Mouse (Mus musculus) thymus, adult 2 months (tissue): ENCODE results near the gene Hist1h1c. TPM values are rescaled to one million over a fixed set of nuclear protein-coding genes. Genes with fewer than 3 reads are reported as not detected.

Source experiments
- DNase-seq: peaks from one replicate; pipeline ENCODE4 v3.0.0; 2021
- H3K27ac ChIP-seq: fragments of 200-500 bp; 2 replicates; pipeline ENCODE4 v1.5.1; 2012; ENCODE audit warnings: low read length, control low read depth; ENCODE audit not compliant: control insufficient read depth, insufficient read depth
- H3K27me3 ChIP-seq: fragments of 200-500 bp; 2 replicates; pipeline ENCODE4 v1.6.1; 2012; ENCODE audit warnings: mild to moderate bottlenecking, low read length, moderate library complexity, mixed read lengths; ENCODE audit not compliant: control insufficient read depth, insufficient read depth
- H3K36me3 ChIP-seq: fragments of 200-500 bp; 2 replicates; pipeline ENCODE4 v1.6.1; 2012; ENCODE audit warnings: mild to moderate bottlenecking, low read length, moderate library complexity; ENCODE audit not compliant: control insufficient read depth, insufficient read depth
- H3K4me1 ChIP-seq: fragments of 200-500 bp; replicated peaks from 2 replicates; pipeline ENCODE4 v1.6.1; 2012; ENCODE audit warnings: low read length; ENCODE audit not compliant: control insufficient read depth, insufficient read depth
- H3K4me3 ChIP-seq: fragments of 200-500 bp; 2 replicates; pipeline ENCODE4 v1.5.1; 2012; ENCODE audit warnings: mild to moderate bottlenecking, low read length, control low read depth, moderate library complexity; ENCODE audit not compliant: control insufficient read depth, insufficient read depth
- CTCF ChIP-seq: fragments of 200-500 bp; IDR thresholded peaks from 2 replicates; pipeline ENCODE4 v1.5.1; 2012; ENCODE audit warnings: mild to moderate bottlenecking, control low read depth, low read length, moderate library complexity, borderline replicate concordance; ENCODE audit not compliant: control insufficient read depth, poor library complexity, insufficient read depth; ENCODE audit errors: extremely low read depth
- POLR2A ChIP-seq: fragments of 200-500 bp; IDR thresholded peaks from 2 replicates; pipeline ENCODE4 v1.6.1; 2012; ENCODE audit warnings: mild to moderate bottlenecking, low read length, control low read depth, moderate library complexity; ENCODE audit not compliant: control insufficient read depth, poor library complexity, insufficient read depth; ENCODE audit errors: extremely low read depth
- WGBS: fragments of 180-500 bp; shearing (Covaris S2); methylation state at CpG from one replicate; pipeline ENCODE4 v1.1.7; 2018; 5-methylcytosine and 5-hydroxymethylcytosine counted together
- polyA plus RNA-seq: library from polyadenylated mRNA; depleted of rRNA; stranded (reverse); fragments of >200 nt; gene quantifications from 2 replicates; pipeline ENCODE4 v1.2.3, GENCODE M21; 2012; rRNA removed

The Hist1h1c gene
- polyA plus RNA-seq, 1 experiment: 40.9 TPM

GRCm38 (mm10) chr13:23778339-23778738, 39.7 kb downstream of the Hist1h1c start:
- H3K4me1 ChIP-seq: no peaks in the 10 kb centered on the region
- TF ChIP-seq POLR2A (no peak), CTCF (no peak)
- no peak for DNase-seq
- H3K27me3 ChIP-seq: no peaks in the 10 kb centered on the region
- no peak overlapping the region; the same call in 1 of the 2 replicates for H3K27ac ChIP-seq
- H3K36me3 ChIP-seq: no peaks in the 10 kb centered on the region
- H3K4me3 ChIP-seq: no peak overlapping the region
- 80% methylated on average over 7 of the region's 7 CpGs for WGBS

- H3K4me1 ChIP-seq: no peaks in the 10 kb centered on the region
- WGBS: 90% methylated on average over 4 of the region's 4 CpGs
Measured at GRCm38 (mm10) chr13:23779025-23779424, 40.4 kb downstream of the Hist1h1c start.

More at GRCm38 (mm10) chr13:23779025-23779424, 40.4 kb downstream of the Hist1h1c start:
- H3K27ac ChIP-seq: no peak overlapping the region
- H3K27me3 ChIP-seq: no peaks in the 10 kb centered on the region
- no peaks in the 10 kb centered on the region for H3K36me3 ChIP-seq
- no peak for TF ChIP-seq POLR2A
- no peak for TF ChIP-seq CTCF
- no peak for DNase-seq
- H3K4me3 ChIP-seq: no peak overlapping the region

Other genes starting within 250 kb of the Hist1h1c start
- gene Btn2a2, start 250.0 kb upstream of the Hist1h1c start, polyA plus RNA-seq: 0.23 and 0.27 TPM in 2 replicates
- gene Hist1h4h, start 207.8 kb upstream of the Hist1h1c start, polyA plus RNA-seq: 150 and 182 TPM in 2 replicates
- gene Hist1h2af, start 204.9 kb upstream of the Hist1h1c start, polyA plus RNA-seq: 4,070 and 5,945 TPM in 2 replicates
- 496 and 661 TPM in 2 replicates for gene Hist1h3g, start 203.4 kb upstream of the Hist1h1c start, polyA plus RNA-seq
- gene Hist1h2bh, start 195.4 kb upstream of the Hist1h1c start, polyA plus RNA-seq: 37.8 and 51.2 TPM in 2 replicates
- 72.3 and 87.8 TPM in 2 replicates for gene Hist1h3f, start 194.8 kb upstream of the Hist1h1c start, polyA plus RNA-seq
- gene Hist1h4f, start 187.2 kb upstream of the Hist1h1c start, polyA plus RNA-seq: 208 and 221 TPM in 2 replicates
- 1.9 and 2.9 TPM in 2 replicates for gene Hist1h1d, start 185.5 kb upstream of the Hist1h1c start, polyA plus RNA-seq
- gene Hist1h3e, start 176.4 kb upstream of the Hist1h1c start, polyA plus RNA-seq: 245 and 339 TPM in 2 replicates
- 174 and 210 TPM in 2 replicates for gene Hist1h2ae, start 167.6 kb upstream of the Hist1h1c start, polyA plus RNA-seq
- 523 and 578 TPM in 2 replicates for gene Hist1h2bg, start 167.4 kb upstream of the Hist1h1c start, polyA plus RNA-seq
- gene Hist1h2bf, start 164.6 kb upstream of the Hist1h1c start, polyA plus RNA-seq: 277 and 362 TPM in 2 replicates
- gene Hist1h2ad, start 164.4 kb upstream of the Hist1h1c start, polyA plus RNA-seq: 76.8 and 109 TPM in 2 replicates
- gene Hist1h3d, start 163.0 kb upstream of the Hist1h1c start, polyA plus RNA-seq: 161 and 207 TPM in 2 replicates
- 115 and 120 TPM in 2 replicates for gene Hist1h4d, start 157.2 kb upstream of the Hist1h1c start, polyA plus RNA-seq
- 14.4 and 19.9 TPM in 2 replicates for gene Hist1h2be, start 117.7 kb upstream of the Hist1h1c start, polyA plus RNA-seq
- gene Hist1h1e, start 116.2 kb upstream of the Hist1h1c start, polyA plus RNA-seq: 9.4 and 18.5 TPM in 2 replicates
- gene Hist1h2ac, start 54.9 kb upstream of the Hist1h1c start, polyA plus RNA-seq: 11.0 and 12.9 TPM in 2 replicates
- gene Hist1h2bc, start 54.6 kb upstream of the Hist1h1c start, polyA plus RNA-seq: 153 and 154 TPM in 2 replicates
- gene Hist1h1t, start 43.0 kb upstream of the Hist1h1c start, polyA plus RNA-seq: 0.11 TPM in 1 of 2 replicates, not detected in the other
- 69.8 and 70.6 TPM in 2 replicates for gene Hist1h4c, start 40.4 kb upstream of the Hist1h1c start, polyA plus RNA-seq
- 9.8 and 13.5 TPM in 2 replicates for gene Hfe, start 28.0 kb upstream of the Hist1h1c start, polyA plus RNA-seq
- gene Hist1h3c, start 6.8 kb downstream of the Hist1h1c start, polyA plus RNA-seq: 377 and 602 TPM in 2 replicates
- 160 and 224 TPM in 2 replicates for gene Hist1h2bb, start 7.9 kb downstream of the Hist1h1c start, polyA plus RNA-seq
- 258 and 455 TPM in 2 replicates for gene Hist1h2ab, start 12.3 kb downstream of the Hist1h1c start, polyA plus RNA-seq
- gene Hist1h3b, start 13.5 kb downstream of the Hist1h1c start, polyA plus RNA-seq: 529 and 561 TPM in 2 replicates
- gene Hist1h4b, start 18.2 kb downstream of the Hist1h1c start, polyA plus RNA-seq: 101 and 134 TPM in 2 replicates
- 295 and 320 TPM in 2 replicates for gene Hist1h4a, start 22.4 kb downstream of the Hist1h1c start, polyA plus RNA-seq
- 348 and 451 TPM in 2 replicates for gene Hist1h3a, start 23.6 kb downstream of the Hist1h1c start, polyA plus RNA-seq
- gene Hist1h1a, start 24.9 kb downstream of the Hist1h1c start, polyA plus RNA-seq: 18.2 and 21.2 TPM in 2 replicates
- not detected in 2 replicates for gene Trim38, start 31.1 kb downstream of the Hist1h1c start, polyA plus RNA-seq
- gene Slc17a2, start 68.2 kb downstream of the Hist1h1c start, polyA plus RNA-seq: 0.08 and 0.26 TPM in 2 replicates
- 0.05 and 0.13 TPM in 2 replicates for gene Slc17a3, start 100.6 kb downstream of the Hist1h1c start, polyA plus RNA-seq
- gene Slc17a1, start 128.9 kb downstream of the Hist1h1c start, polyA plus RNA-seq: 0.11 and 0.13 TPM in 2 replicates
- gene Slc17a4, start 176.2 kb downstream of the Hist1h1c start, polyA plus RNA-seq: 0.16 and 0.27 TPM in 2 replicates
- gene Hist1h2ba, start 195.3 kb downstream of the Hist1h1c start, polyA plus RNA-seq: not detected in 2 replicates
- gene Hist1h2aa, start 195.7 kb downstream of the Hist1h1c start, polyA plus RNA-seq: not detected in 2 replicates